Mouse (Mus musculus): ENCODE results near the gene 2300009A05Rik.

Gene 2300009A05Rik

DNA sequence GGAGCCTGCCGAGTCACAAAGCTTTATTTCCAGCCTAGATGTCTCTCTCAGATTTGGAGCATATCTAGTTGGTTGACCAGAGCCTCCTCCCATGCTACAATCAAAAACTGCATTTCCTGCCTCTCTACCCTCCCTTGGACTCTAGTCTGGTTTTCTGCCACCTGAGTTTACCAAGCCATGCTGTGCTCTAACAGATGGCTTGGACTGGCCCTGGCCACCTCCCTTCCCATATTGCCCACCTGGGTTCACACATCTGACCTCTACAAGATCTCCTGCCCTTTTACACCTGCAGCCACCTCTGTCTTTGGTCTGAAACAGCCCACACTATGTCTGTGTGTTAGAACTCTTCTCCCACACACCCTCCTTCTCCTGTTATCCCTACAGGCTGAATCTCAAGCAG lies 50.9 kb downstream of the 2300009A05Rik start:
- no peak for DNase-seq (ENCODE audit: extremely low read depth, low read depth)

DNA sequence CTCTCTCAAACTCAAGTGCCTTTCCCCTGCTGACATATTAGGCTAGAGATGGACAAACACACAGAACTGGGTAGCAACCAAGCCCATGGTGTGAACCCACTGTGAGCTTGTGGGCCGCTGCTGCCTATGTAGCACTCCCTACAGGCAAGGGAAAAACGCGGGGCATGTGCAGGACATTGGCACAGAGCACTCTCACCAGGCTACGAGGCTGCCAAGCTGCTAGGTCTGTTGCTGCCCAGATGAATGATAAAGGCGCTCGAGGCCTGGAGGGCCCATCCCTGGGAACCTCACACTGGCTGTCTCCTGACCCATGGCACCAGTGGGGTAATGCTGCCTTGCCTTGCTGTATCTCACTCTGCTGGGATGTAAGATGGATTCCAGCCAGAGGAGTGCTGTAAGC lies 53.0 kb downstream of the 2300009A05Rik start:
- no peak for DNase-seq (ENCODE audit: extremely low read depth, low read depth)
